Mouse (Mus musculus): Measurements from ENCODE around the gene Cyth1.

Gene Cyth1

GRCm38 (mm10) chr11:118253447-118254158 lies 5.2 kb upstream of the Cyth1 start:
- DNase-seq, result no peak

GRCm38 (mm10) chr11:118249012-118249383 lies 606 bp upstream of the Cyth1 start:
- DNase-seq, result no peak

GRCm38 (mm10) chr11:118247359-118248095 lies 865 bp downstream of the Cyth1 start:
- peak; percentile 73 for DNase-seq

GRCm38 (mm10) chr11:118246724-118247123 lies 1.7 kb downstream of the Cyth1 start:
- no peak for DNase-seq

- no peak for DNase-seq
These were observed 3.3 kb downstream of the Cyth1 start for GRCm38 (mm10) chr11:118245130-118245529.

- DNase-seq, result peak; percentile 54
These were observed 4.6 kb downstream of the Cyth1 start for GRCm38 (mm10) chr11:118243627-118244261.

GRCm38 (mm10) chr11:118242506-118242905 lies 5.9 kb downstream of the Cyth1 start:
- no peak for DNase-seq

- no peak for DNase-seq
These were observed 8.0 kb downstream of the Cyth1 start for GRCm38 (mm10) chr11:118240388-118240787.

- no peak for DNase-seq
These were observed 8.9 kb downstream of the Cyth1 start for GRCm38 (mm10) chr11:118239281-118240198.

- peak; percentile 59 for DNase-seq
These were observed 11.7 kb downstream of the Cyth1 start for GRCm38 (mm10) chr11:118236520-118237190.

- DNase-seq, result no peak
These were observed 13.5 kb downstream of the Cyth1 start for GRCm38 (mm10) chr11:118234929-118235328.

GRCm38 (mm10) chr11:118234500-118234899 lies 13.9 kb downstream of the Cyth1 start:
- DNase-seq, result no peak

GRCm38 (mm10) chr11:118233924-118234323 lies 14.5 kb downstream of the Cyth1 start:
- DNase-seq, result no peak

- peak; percentile 74 for DNase-seq
These were observed 16.0 kb downstream of the Cyth1 start for GRCm38 (mm10) chr11:118232314-118232831.

- no peak for DNase-seq
These were observed 18.5 kb downstream of the Cyth1 start for GRCm38 (mm10) chr11:118229941-118230340.

- DNase-seq, result peak; percentile 51
These were observed 20.7 kb downstream of the Cyth1 start for GRCm38 (mm10) chr11:118227650-118228049.

GRCm38 (mm10) chr11:118226850-118227249 lies 21.5 kb downstream of the Cyth1 start:
- no peak for DNase-seq

- peak; percentile 57 for DNase-seq
These were observed 22.5 kb downstream of the Cyth1 start for GRCm38 (mm10) chr11:118225862-118226261.

GRCm38 (mm10) chr11:118225056-118225836 lies 23.1 kb downstream of the Cyth1 start:
- DNase-seq, result no peak

- peak; percentile 51 for DNase-seq
These were observed 24.9 kb downstream of the Cyth1 start for GRCm38 (mm10) chr11:118223416-118224067.
